Mouse (Mus musculus) kidney, postnatal 0 days (tissue): ENCODE measurements around the gene Mybpc3. TPM values are rescaled to one million over a fixed set of nuclear protein-coding genes. Genes with fewer than 3 reads are reported as not detected.

Experiments
- ATAC-seq: fragments of 200-750 bp; cut with Nextera tagmentation; replicated peaks from 2 replicates; pipeline ENCODE4 v1.8.0; 2017; ENCODE audit warnings: low read depth, moderate number of reproducible peaks, moderate TSS enrichment, moderate library complexity; ENCODE audit not compliant: low FRiP score
- DNase-seq: peaks from one replicate; pipeline ENCODE4 v3.0.0-alpha.2; 2016; ENCODE audit warnings: low spot score
- H3K27ac ChIP-seq: fragments of 300-500 bp; sonication (generic); 2 replicates; pipeline ENCODE4 v1.5.1; 2014; ENCODE audit warnings: mild to moderate bottlenecking
- H3K27me3 ChIP-seq: fragments of 300-500 bp; sonication (generic); 2 replicates; pipeline ENCODE4 v1.6.1; 2014; ENCODE audit warnings: low read length, mixed read lengths; ENCODE audit not compliant: insufficient read depth
- H3K36me3 ChIP-seq: fragments of 300-500 bp; sonication (generic); 2 replicates; pipeline ENCODE4 v1.6.1; 2014; ENCODE audit warnings: low read length, mixed read lengths; ENCODE audit not compliant: insufficient read depth
- H3K4me1 ChIP-seq: fragments of 300-500 bp; sonication (generic); replicated peaks from 2 replicates; pipeline ENCODE4 v1.6.1; 2014; ENCODE audit warnings: antibody characterized with exemption, low read length, mixed read lengths; ENCODE audit not compliant: insufficient read depth
- H3K4me2 ChIP-seq: fragments of 300-500 bp; sonication (generic); 2 replicates; pipeline ENCODE4 v1.6.1; 2014; ENCODE audit warnings: mild to moderate bottlenecking, low read length, moderate library complexity, mixed read lengths
- H3K4me3 ChIP-seq: fragments of 300-500 bp; sonication (generic); replicated peaks from 2 replicates; pipeline ENCODE4 v1.5.1; 2014; ENCODE audit warnings: low read depth, low read length
- H3K9ac ChIP-seq: fragments of 300-500 bp; sonication (generic); 2 replicates; pipeline ENCODE4 v1.6.1; 2014; ENCODE audit warnings: low read depth, low read length
- H3K9me3 ChIP-seq: fragments of 300-500 bp; sonication (generic); replicated peaks from 2 replicates; pipeline ENCODE4 v1.6.1; 2016; ENCODE audit warnings: low read length, inconsistent platforms, mixed read lengths
- CTCF ChIP-seq: IDR thresholded peaks from 2 replicates; pipeline ENCODE4 v1.5.1; 2016; ENCODE audit warnings: antibody characterized with exemption, low read depth, mild to moderate bottlenecking, moderate library complexity
- WGBS: fragments of 180-500 bp; shearing (Covaris S2); extraction: QIAGEN DNeasy Blood & Tissue Kit; methylation state at CpG from one replicate; pipeline ENCODE4 v1.1.7; 2014; 5-methylcytosine and 5-hydroxymethylcytosine counted together
- polyA plus RNA-seq: library from polyadenylated mRNA; unstranded; fragments of >200 nt; fragmentation: Nextera tagmentation; extraction: Ambion mirVana; gene quantifications from 2 replicates; pipeline ENCODE4 v1.2.1, GENCODE M21; 2015

Gene Mybpc3
- polyA plus RNA-seq, 1 experiment from 2014 or later: 0.13 TPM

DNA sequence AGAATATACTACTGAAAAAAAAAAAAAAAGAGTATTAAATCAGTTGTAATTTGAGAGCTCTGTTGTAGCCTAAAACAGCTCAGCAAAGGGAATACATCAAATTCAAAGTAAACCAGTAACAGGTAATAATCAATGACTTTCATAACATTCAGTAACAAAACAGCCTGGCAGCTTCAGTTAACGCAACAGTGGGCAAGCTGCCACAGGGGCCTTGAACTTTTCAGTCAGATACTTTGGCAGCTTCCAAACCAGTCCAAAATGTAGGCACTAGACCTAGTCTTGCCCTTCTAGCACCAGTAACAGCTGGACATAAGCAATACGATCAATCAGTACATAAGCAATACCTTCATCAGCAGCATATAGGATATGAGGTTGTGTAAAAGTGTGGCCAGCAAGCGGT, 36.1 kb downstream of the Mybpc3 start:
- WGBS: 93% methylated on average over 3 of the region's 3 CpGs
- DNase-seq (no peak), ATAC-seq (no peak)
- no peak overlapping the region for H3K27ac ChIP-seq
- H3K4me3 ChIP-seq: no peak overlapping the region
- H3K36me3 ChIP-seq: peaks cover 5% of the 10 kb centered on the region
- H3K4me1 ChIP-seq: no peaks in the 10 kb centered on the region
- H3K9me3 ChIP-seq: no peaks in the 10 kb centered on the region
- no peak overlapping the region for H3K4me2 ChIP-seq
- no peak overlapping the region for H3K9ac ChIP-seq
- H3K27me3 ChIP-seq: no peaks in the 10 kb centered on the region
- no peak for TF ChIP-seq CTCF

DNA sequence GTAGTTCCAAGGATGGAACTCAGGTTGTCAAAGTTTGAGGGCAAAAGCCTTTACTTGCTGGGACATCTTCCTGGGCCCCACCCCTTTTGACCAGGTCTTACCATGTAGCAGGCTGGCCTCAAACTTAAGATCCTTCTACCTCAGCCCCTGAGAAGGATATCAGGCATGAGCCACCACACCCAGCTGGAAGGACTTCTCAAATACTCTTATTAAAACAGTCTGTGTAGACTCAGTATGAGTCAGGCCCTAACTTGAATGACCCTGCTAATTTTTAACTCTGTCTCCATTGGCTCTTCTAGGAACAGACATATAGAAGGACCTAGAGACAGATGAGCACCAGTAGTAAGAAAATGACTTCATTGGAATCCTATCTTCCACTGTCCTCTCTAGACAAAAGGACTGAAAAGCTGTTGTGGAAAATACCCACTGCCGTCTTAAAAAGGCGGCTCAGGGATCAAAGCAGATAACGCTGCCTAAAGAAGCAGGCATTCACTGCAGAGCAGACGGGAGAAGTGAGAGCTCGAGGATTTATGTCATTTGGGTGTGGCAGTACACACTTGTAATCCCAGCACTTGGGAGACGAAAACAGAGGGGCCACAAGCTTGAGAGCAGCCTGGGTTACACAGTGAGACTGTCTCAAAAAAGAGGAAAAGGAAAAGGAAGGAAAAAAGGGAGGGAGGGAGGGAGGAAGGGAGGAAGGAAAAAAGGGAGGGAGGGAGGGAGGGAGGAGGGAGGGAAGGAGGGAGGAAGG, 39.2 kb downstream of the Mybpc3 start:
- no peak for TF ChIP-seq CTCF
- no peaks in the 10 kb centered on the region for H3K27me3 ChIP-seq
- no peaks in the 10 kb centered on the region for H3K9me3 ChIP-seq
- DNase-seq (no peak), ATAC-seq (no peak)
- no peak overlapping the region for H3K9ac ChIP-seq
- peaks cover 8% of the 10 kb centered on the region for H3K36me3 ChIP-seq
- no peaks in the 10 kb centered on the region for H3K4me1 ChIP-seq
- H3K27ac ChIP-seq: no peak overlapping the region
- 23% methylated on average over 6 of the region's 6 CpGs for WGBS
- H3K4me2 ChIP-seq: no peak overlapping the region
- no peak overlapping the region for H3K4me3 ChIP-seq

DNA sequence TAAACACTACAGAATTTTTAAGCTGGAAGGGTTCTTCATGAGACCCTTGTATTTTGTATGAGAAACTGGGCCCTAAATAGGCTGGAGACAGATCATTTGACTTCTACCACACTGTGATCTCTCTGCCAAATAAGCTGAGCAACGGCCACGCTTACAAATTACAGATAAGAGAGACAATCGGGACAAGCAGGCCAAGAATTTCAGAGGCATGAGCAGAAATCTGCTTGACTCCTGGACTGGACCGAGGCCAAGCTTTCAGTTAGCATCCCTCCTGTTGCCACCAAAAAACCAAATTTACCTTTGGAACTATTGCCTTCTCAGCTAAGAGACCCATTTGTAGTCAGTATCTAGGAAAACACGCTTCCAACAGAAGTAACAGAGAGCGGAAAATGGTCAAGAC, 42.6 kb downstream of the Mybpc3 start:
- DNase-seq (no peak), ATAC-seq (no peak)
- Histone ChIP-seq H3K27me3 (no peaks in the 10 kb centered on the region), H3K4me1 (no peaks in the 10 kb centered on the region), H3K27ac (no peak overlapping the region), H3K4me2 (no peak overlapping the region), H3K4me3 (no peak overlapping the region), H3K36me3 (peaks cover 11% of the 10 kb centered on the region; the same call in 1 of the 2 replicates), H3K9me3 (no peaks in the 10 kb centered on the region), H3K9ac (no peak overlapping the region)
- 85% methylated on average over 6 of the region's 6 CpGs for WGBS
- TF ChIP-seq CTCF: no peak

DNA sequence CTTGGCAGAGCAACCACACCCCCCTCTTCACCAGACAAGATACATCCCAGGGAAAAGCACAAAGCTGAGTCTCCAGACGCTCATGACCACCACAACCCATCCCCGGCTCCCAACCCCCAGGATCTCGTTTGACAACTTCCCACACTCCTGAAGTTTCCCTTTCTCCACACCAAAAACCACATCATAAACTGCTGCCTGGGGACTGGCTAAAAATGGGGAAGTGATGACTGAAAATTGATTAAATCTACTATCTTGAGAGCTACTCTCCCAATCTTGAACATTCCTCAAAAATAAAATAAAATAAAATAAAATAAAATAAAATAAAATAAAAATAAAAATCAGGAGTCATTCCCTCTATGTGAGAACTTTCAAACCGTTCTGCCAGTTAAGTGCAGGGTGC, 45.0 kb downstream of the Mybpc3 start:
- H3K9ac ChIP-seq: no peak overlapping the region
- DNase-seq: no peak
- H3K27me3 ChIP-seq: no peaks in the 10 kb centered on the region
- 73% methylated on average over 4 of the region's 4 CpGs for whole genome bisulfite sequencing
- H3K4me2 ChIP-seq: no peak overlapping the region
- ATAC-seq: no peak
- H3K36me3 ChIP-seq: 0 out of 2 replicates have a peak, but pooled peaks cover 23% of the 10 kb centered on the region
- H3K4me3 ChIP-seq: no peak overlapping the region
- no peak for TF ChIP-seq CTCF
- H3K27ac ChIP-seq: no peak overlapping the region
- H3K9me3 ChIP-seq: no peaks in the 10 kb centered on the region
- no peaks in the 10 kb centered on the region for H3K4me1 ChIP-seq

DNA sequence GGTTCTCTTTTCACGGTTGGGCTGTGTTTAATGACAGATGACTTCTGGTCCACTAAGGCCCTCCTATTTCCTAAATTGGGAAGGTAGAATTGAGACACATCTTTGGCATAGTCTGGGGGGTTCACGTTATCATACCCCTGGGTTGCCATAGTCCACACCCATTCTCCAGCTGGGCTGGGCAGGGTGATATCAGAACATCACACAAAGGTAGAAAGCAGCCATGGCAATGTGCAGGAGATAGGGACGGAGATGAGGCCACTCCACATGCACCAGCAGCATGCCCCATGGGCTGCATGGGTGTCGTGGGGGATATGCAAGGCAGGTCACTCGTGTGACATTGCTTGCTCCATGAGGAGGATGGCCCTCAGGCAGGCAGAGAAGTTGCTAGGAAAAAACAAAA, 45.6 kb downstream of the Mybpc3 start:
- H3K4me3 ChIP-seq: no peak overlapping the region
- no peak overlapping the region for H3K27ac ChIP-seq
- H3K4me1 ChIP-seq: no peaks in the 10 kb centered on the region
- 79% methylated on average over 5 of the region's 5 CpGs for WGBS
- no peak for TF ChIP-seq CTCF
- H3K36me3 ChIP-seq: 0 out of 2 replicates have a peak, but pooled peaks cover 23% of the 10 kb centered on the region
- ATAC-seq: no peak
- no peak overlapping the region for H3K9ac ChIP-seq
- DNase-seq: no peak
- no peak overlapping the region for H3K4me2 ChIP-seq
- H3K9me3 ChIP-seq: no peaks in the 10 kb centered on the region
- no peaks in the 10 kb centered on the region for H3K27me3 ChIP-seq

DNA sequence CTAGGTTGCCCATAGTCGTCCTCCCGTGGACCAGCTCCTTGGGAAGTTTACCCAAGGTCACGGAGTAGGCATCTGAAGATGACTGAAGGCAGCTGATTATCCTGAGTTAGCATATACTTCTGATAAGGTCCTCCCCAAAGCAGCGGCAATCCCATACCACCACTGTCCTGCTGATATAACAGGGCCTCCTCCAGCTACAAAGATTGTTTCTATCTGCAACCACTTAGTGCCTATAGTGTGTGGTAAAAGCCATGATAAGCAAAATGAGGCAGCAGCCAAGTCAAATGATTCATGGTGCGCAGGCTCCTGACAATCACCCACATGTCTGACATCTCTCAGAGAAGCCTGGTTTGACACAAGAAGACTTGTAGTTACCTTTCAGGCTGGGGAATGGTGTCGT, 47.0 kb downstream of the Mybpc3 start:
- Histone ChIP-seq H3K36me3 (peaks cover 25% of the 10 kb centered on the region; the same call in 1 of the 2 replicates), H3K9ac (no peak overlapping the region), H3K9me3 (no peaks in the 10 kb centered on the region), H3K27ac (no peak overlapping the region), H3K4me3 (no peak overlapping the region), H3K27me3 (no peaks in the 10 kb centered on the region), H3K4me2 (no peak overlapping the region), H3K4me1 (no peaks in the 10 kb centered on the region)
- DNase-seq (no peak), ATAC-seq (no peak)
- TF ChIP-seq CTCF: no peak
- 88% methylated on average over 6 of the region's 6 CpGs for WGBS

DNA sequence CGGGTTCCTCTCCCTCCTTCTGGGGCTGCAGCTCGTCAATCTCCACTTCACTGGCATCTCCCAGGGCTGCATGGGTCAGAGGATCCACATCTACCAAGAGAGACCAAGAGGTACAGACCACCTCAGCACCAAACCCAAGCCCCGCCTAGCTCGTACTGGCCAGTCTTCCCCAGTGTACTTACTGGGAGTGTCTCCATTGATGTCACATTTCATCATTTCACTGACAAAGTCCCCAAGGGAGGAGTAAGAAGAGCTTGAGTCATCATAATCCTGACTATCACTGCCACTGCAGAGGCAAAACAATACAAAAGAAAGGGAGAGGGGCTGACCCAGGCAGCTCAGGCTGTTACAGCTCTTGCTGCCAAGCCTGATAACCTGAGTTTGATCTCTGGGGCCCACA, 49.7 kb downstream of the Mybpc3 start:
- Histone ChIP-seq H3K4me1 (no peaks in the 10 kb centered on the region), H3K9ac (no peak overlapping the region), H3K27ac (no peak overlapping the region), H3K27me3 (no peaks in the 10 kb centered on the region), H3K9me3 (no peaks in the 10 kb centered on the region), H3K36me3 (peaks cover 16% of the 10 kb centered on the region; the same call in 1 of the 2 replicates), H3K4me2 (no peak overlapping the region), H3K4me3 (no peak overlapping the region)
- TF ChIP-seq CTCF: no peak
- ATAC-seq: no peak
- DNase-seq: no peak
- WGBS: 68% methylated on average over 4 of the region's 4 CpGs
